Comparison of ENCODE assay signal across 30 mouse cellular contexts in the genomic region with DNA sequence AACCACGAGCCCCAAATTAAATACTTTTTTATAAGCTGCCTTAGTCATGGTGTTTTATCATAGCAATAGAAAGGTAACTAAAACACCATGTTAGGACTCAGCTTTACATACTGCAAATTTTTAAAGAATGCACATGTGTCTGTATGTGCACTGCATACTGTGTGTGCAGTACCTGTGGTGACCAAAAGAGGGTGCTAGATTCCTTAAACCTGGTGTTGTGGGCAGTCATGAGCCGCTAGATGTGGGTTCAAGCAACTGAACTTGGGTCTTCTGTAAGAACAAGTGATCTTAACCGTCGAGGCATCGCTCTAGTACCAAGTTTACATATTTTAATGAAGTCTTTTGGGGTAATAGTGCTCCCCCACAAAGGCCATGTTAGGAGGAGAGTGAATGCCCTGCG. TPM values are rescaled to one million over a fixed set of nuclear protein-coding genes. Genes with fewer than 3 reads are reported as not detected.
DNase-seq lines count a peak whose midpoint lies in the region; ATAC-seq and TF ChIP-seq lines count a peak whose summit lies in the region.
"Had no signal": no experiment of that assay in that cellular context is flagged by ENCODE, and none has a peak within 500 bp of the region (broad histone marks: within the 10 kb centered on the region; RNA-seq: fewer than 3 reads in every experiment).

No protein-coding gene starts in this region.

- H3K36me3 ChIP-seq in kidney, postnatal 0 days (ENCODE audit: insufficient read depth, low read length): no peaks in the 10 kb centered on the region
- no peaks in the 10 kb centered on the region for H3K36me3 ChIP-seq in midbrain, embryonic 11.5 days (ENCODE audit: control insufficient read depth, insufficient read depth, low read length)
- no peaks in the 10 kb centered on the region for H3K36me3 ChIP-seq in midbrain, embryonic 10.5 days
- H3K36me3 ChIP-seq: embryonic facial prominence, embryonic 10.5 days; embryonic facial prominence, embryonic 15.5 days; heart, embryonic 12.5 days; limb, embryonic 12.5 days; midbrain, embryonic 12.5 days; stomach, embryonic 15.5 days had no signal

- no peak for DNase-seq in kidney, postnatal 0 days (ENCODE audit: low spot score)
- DNase-seq in kidney, adult 9 months: no peak
- peak; percentile 78 for DNase-seq in midbrain, embryonic 11.5 days (ENCODE audit: low spot score, missing footprints)
- no peak for DNase-seq in midbrain, embryonic 10.5 days (ENCODE audit: low spot score)
- DNase-seq in ES-CJ7 (ENCODE audit: low read depth, low spot score): peak; percentile 49
- DNase-seq in ZHBTc4 (ENCODE audit: low read depth, low spot score): peak; percentile 69
- DNase-seq in gastrocnemius, postnatal 10 days: no peak
- DNase-seq: adrenal gland, postnatal 10 days; cerebellum, adult 8-10 months; cerebellum, postnatal 25 days; heart, adult 18-20 months; kidney, adult 8-10 months; kidney, postnatal 14 days; lung, adult 2 months; lung, postnatal 14 days; right cerebral cortex, postnatal 14 days; thymus, adult 2 months; thymus, postnatal 36 days had no signal

- no peaks in the 10 kb centered on the region for H3K4me1 ChIP-seq in kidney, postnatal 0 days (replicated peaks; ENCODE audit: insufficient read depth, low read length)
- 0 out of 2 replicates have a peak, but pooled peaks cover 3% of the 10 kb centered on the region for H3K4me1 ChIP-seq in midbrain, embryonic 11.5 days (ENCODE audit: control insufficient read depth, insufficient read depth, low read length)
- peaks cover 8% of the 10 kb centered on the region for H3K4me1 ChIP-seq in midbrain, embryonic 10.5 days
- H3K4me1 ChIP-seq: limb, embryonic 12.5 days; stomach, embryonic 15.5 days had no signal

- 95% methylated on average over 6 of the region's 6 CpGs for WGBS in kidney, postnatal 0 days
- 94% methylated on average over 6 of the region's 6 CpGs for WGBS in midbrain, embryonic 11.5 days
- 97% methylated on average over 6 of the region's 6 CpGs for WGBS in midbrain, embryonic 10.5 days

- TF ChIP-seq CTCF in kidney, postnatal 0 days (IDR thresholded peaks at IDR 0.05; ENCODE audit: low read depth): peak; percentile 11; the same call in 1 of the 2 replicates

- no peaks in the 10 kb centered on the region for H3K27me3 ChIP-seq in kidney, postnatal 0 days (ENCODE audit: insufficient read depth, low read length)
- no peaks in the 10 kb centered on the region for H3K27me3 ChIP-seq in midbrain, embryonic 11.5 days (ENCODE audit: control insufficient read depth, insufficient read depth, low read length)
- H3K27me3 ChIP-seq in midbrain, embryonic 10.5 days (ENCODE audit: low read depth, poor library complexity, severe bottlenecking): peaks cover 8% of the 10 kb centered on the region
- H3K27me3 ChIP-seq: embryonic facial prominence, embryonic 15.5 days; heart, embryonic 12.5 days; stomach, embryonic 15.5 days had no signal

- no peak overlapping the region for H3K9ac ChIP-seq in kidney, postnatal 0 days (ENCODE audit: low read depth, low read length)
- H3K9ac ChIP-seq in midbrain, embryonic 11.5 days (ENCODE audit: low read length): no peak overlapping the region
- H3K9ac ChIP-seq: embryonic facial prominence, embryonic 15.5 days; forebrain, embryonic 13.5 days; heart, embryonic 12.5 days; hindbrain, embryonic 14.5 days; limb, embryonic 12.5 days; midbrain, embryonic 12.5 days; stomach, embryonic 15.5 days had no signal

- no peak overlapping the region for H3K4me3 ChIP-seq in kidney, postnatal 0 days (replicated peaks; ENCODE audit: low read depth, low read length)
- H3K4me3 ChIP-seq in midbrain, embryonic 11.5 days (ENCODE audit: low read depth, low read length): no peak overlapping the region
- H3K4me3 ChIP-seq in midbrain, embryonic 10.5 days: no peak overlapping the region
- H3K4me3 ChIP-seq: embryonic facial prominence, embryonic 10.5 days; embryonic facial prominence, embryonic 15.5 days; forebrain, embryonic 13.5 days; heart, embryonic 12.5 days; left cerebral cortex, adult 2 months; limb, embryonic 12.5 days; midbrain, embryonic 12.5 days; stomach, embryonic 15.5 days had no signal

- ATAC-seq in kidney, postnatal 0 days (replicated peaks; ENCODE audit: low FRiP score, low read depth): no peak
- ATAC-seq in midbrain, embryonic 11.5 days (ENCODE audit: low FRiP score): no peak
- ATAC-seq: forebrain, embryonic 13.5 days had no signal

- no peak overlapping the region for H3K27ac ChIP-seq in kidney, postnatal 0 days
- no peak overlapping the region for H3K27ac ChIP-seq in midbrain, embryonic 11.5 days (ENCODE audit: low read depth, low read length)
- no peak overlapping the region for H3K27ac ChIP-seq in midbrain, embryonic 10.5 days (replicated peaks)
- H3K27ac ChIP-seq: embryonic facial prominence, embryonic 10.5 days; embryonic facial prominence, embryonic 15.5 days; forebrain, embryonic 13.5 days; hindbrain, embryonic 14.5 days; left cerebral cortex, adult 2 months; limb, embryonic 12.5 days; midbrain, embryonic 12.5 days; stomach, embryonic 15.5 days had no signal

- no peak overlapping the region for H3K4me2 ChIP-seq in kidney, postnatal 0 days (ENCODE audit: low read length)
- no peak overlapping the region for H3K4me2 ChIP-seq in midbrain, embryonic 11.5 days
- H3K4me2 ChIP-seq: embryonic facial prominence, embryonic 15.5 days; forebrain, embryonic 13.5 days; heart, embryonic 12.5 days; hindbrain, embryonic 14.5 days; limb, embryonic 12.5 days; liver, embryonic 11.5 days; midbrain, embryonic 12.5 days; stomach, embryonic 15.5 days had no signal

- H3K9me3 ChIP-seq in kidney, postnatal 0 days (replicated peaks; ENCODE audit: low read length): no peaks in the 10 kb centered on the region
- H3K9me3 ChIP-seq in midbrain, embryonic 11.5 days (ENCODE audit: control insufficient read depth, low read length): no peaks in the 10 kb centered on the region
- H3K9me3 ChIP-seq in midbrain, embryonic 10.5 days (replicated peaks): peaks cover 13% of the 10 kb centered on the region; the same call in 1 of the 2 replicates
- H3K9me3 ChIP-seq: embryonic facial prominence, embryonic 15.5 days; forebrain, embryonic 13.5 days; limb, embryonic 12.5 days; midbrain, embryonic 12.5 days; stomach, embryonic 15.5 days had no signal

RNA-seq across cellular contexts. Expression of gene 2410004P03Rik, which starts 2.1 kb away (rescaled TPM):
- polyA plus RNA-seq in kidney, postnatal 0 days (2015; fragmentation: Nextera tagmentation; extraction: Ambion mirVana): 0.41 and 0.59 TPM in 2 replicates
- 0.57 and 1.0 TPM in 2 replicates for polyA plus RNA-seq in midbrain, embryonic 11.5 days (2014; fragmentation: Nextera tagmentation; extraction: Ambion mirVana)
- polyA plus RNA-seq in midbrain, embryonic 10.5 days (2016; fragmentation: Nextera tagmentation; extraction: Ambion mirVana): 0.42 and 1.3 TPM in 2 replicates
- total RNA-seq in gastrocnemius, postnatal 10 days (2021): not detected
- total RNA-seq: gastrocnemius, postnatal 36 days; monocyte, adult 5-6 weeks had no signal

RNA-seq across cellular contexts. Expression of gene Pqlc3, which starts 9.3 kb away (rescaled TPM):
- polyA plus RNA-seq in kidney, postnatal 0 days (2015; fragmentation: Nextera tagmentation; extraction: Ambion mirVana): 4.3 and 5.0 TPM in 2 replicates
- polyA plus RNA-seq in midbrain, embryonic 11.5 days (2014; fragmentation: Nextera tagmentation; extraction: Ambion mirVana): 3.0 and 3.1 TPM in 2 replicates
- polyA plus RNA-seq in midbrain, embryonic 10.5 days (2016; fragmentation: Nextera tagmentation; extraction: Ambion mirVana): 3.3 and 3.5 TPM in 2 replicates
- 1 to 10 TPM; 1.8 to 2.4 TPM for total RNA-seq in gastrocnemius, postnatal 10 days (2021)

Comparison
In these comparisons a context has a peak if more than half of its experiments do, and no peak if none do; other contexts are left out.
1. DNase-seq: peak in midbrain, embryonic 11.5 days (single experiment), ES-CJ7 (single experiment) and ZHBTc4 (single experiment); none in kidney, postnatal 0 days (single experiment), kidney, adult 9 months (single experiment), midbrain, embryonic 10.5 days (single experiment) and gastrocnemius, postnatal 10 days (single experiment).